Mouse (Mus musculus) layer of hippocampus, postnatal 36 days (tissue): ENCODE data around the gene Gse1. TPM values are rescaled to one million over a fixed set of nuclear protein-coding genes. Genes with fewer than 3 reads are reported as not detected.

Source experiments
- DNase-seq, 2 experiments: peaks; one replicate each; pipeline ENCODE4 v3.0.0; 2022
- total RNA-seq, 2 experiments: library from RNA; stranded (reverse); gene quantifications; 2 replicates each; pipeline ENCODE4 v1.2.3; 2021

Gse1 gene
- total RNA-seq, 2 experiments from 2014 or later, result 147 to 155 TPM

DNA sequence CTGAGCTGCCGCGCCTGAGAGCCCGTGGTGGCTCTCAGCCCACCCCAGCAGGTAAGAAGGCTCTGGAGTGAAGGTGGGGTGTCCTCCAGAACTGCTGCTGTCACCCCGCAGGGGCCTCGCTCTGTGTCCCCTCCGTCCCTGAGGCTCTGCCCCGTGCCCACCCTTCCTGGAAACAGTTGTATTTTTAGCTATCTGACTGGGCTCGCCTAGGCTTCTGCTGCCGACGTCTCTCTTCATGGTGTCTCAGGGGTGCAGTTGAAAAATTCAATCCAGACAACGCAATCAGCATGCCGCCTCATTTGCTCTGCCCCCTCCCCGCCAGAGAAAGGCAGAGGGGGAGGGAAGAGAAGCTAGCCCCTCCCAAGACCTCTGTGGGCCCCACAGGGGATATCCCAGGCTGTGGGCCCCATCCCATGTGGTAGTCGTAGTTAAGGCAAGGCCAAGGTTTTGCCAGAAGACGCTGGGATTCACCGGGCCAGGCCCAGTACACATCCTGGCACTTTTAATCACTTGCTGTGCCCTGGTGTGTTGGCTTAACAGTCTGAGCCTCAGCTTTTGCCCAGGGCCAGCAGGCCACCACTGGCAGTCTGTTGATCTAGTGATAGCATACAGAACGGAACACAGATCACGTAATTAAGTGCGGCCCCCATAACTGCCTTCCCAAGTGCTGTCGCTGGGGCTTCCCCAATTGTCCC lies 328.1 kb downstream of the Gse1 start:
- DNase-seq, result no peak

- DNase-seq, result peak; percentile 89 to 91
These were observed 329.1 kb downstream of the Gse1 start for GRCm38 (mm10) chr8:120557170-120557965.

DNA sequence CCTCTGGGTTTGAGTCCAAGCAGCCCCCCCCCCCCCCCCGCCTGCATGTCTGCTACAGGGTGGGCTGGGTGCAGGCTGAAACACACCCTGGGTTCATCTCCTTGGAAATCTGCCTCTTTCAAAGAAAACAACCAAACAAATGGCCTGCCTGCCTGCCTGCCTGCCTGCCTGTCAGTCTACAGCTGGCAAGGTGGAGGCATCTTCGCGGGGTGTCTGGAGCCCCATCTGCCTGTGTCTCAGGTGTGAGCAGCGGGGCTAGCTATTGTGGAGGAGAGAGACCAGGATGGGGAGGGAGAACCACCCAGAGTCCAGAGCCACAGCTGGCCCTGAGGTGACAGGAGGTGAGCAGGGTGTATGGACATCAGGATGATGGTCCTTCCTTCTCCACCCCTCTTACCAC lies 329.9 kb downstream of the Gse1 start:
- DNase-seq, result no peak

GRCm38 (mm10) chr8:120559654-120560053 lies 331.4 kb downstream of the Gse1 start:
- DNase-seq, result peak in 1 of 2 experiments; percentile 55

DNA sequence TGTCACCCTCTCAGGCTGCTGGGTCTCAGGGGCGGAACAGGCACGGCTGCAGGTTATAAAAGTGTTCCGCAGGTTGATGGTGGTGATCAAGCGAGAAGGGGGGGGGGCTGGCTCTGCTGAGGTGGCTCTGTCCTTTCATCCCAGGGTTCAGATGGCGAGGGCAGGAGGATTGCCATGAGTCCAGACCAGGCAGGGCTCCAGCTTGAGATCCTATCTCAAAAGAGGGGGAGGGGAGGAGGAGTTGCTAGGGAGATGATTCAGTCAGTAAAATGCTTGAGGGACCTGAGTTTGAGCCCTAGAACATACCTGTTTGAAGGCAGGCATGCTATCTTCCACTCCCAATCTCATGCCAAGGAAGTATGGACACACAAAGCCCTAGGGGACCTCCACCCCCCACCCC lies 332.3 kb downstream of the Gse1 start:
- DNase-seq, result no peak

DNA sequence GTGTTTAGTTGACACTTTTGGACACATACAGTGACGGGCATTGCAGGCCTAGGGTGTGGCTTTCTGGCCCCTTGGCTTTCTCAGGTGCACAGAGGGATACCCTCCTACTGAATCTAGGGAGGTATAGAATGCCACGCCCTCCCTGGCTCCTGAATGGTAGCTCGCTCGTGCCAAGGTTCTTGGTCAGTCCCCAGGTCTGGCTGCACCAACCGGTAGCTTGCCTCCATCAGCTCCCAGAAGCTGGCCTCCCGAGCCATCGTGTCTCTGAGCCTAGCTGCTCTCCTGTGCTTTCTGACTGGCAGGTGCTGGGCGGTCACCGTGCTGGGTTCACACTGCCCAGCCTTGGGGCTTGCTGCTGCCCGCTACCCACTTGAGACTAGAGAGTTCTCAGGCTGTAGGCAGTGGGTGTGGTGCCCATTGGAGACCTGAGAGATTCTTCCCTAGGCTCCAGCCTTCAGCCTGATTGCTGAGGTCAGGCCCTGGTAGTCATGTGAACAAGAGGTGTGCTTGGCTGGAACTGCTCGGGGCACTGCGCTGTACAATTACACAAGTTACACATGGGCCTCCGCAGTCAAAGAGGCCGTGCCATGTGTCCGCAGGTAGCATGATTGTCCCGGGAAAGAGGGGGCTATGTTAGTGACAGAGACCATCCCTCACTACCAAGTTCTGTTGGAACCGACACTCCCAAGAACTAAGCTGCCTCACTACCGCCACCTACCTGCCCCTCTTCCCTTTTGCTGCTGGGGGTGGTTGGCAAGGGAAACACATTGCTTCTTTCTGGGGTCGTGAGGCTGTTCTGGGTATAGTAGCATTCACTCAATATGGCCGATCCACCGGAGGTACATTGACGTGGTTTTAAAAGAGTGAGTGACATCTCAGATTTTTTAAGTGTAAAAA lies 333.5 kb downstream of the Gse1 start:
- DNase-seq, result no peak

GRCm38 (mm10) chr8:120562680-120563347 lies 334.6 kb downstream of the Gse1 start:
- DNase-seq, result no peak

DNA sequence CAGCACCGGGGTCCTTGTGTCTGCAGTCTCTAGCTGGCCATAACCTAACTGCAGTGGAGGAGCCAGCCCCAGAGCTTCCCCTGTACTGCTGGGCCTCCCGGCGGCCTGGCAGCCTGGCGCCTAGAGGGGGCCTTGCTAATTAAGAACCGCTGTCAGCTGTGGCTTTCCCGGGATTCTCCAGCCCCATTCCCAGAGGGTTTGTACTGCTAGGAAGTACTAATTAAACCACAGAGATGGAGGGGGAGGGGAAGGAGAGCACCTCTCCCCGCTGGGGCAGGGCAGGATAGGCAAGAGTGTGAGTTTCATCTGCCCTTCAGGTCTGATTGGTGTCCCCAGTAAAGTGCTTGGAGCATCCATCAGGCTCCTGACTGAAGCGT lies 335.1 kb downstream of the Gse1 start:
- DNase-seq, result no peak

- DNase-seq, result peak in 1 of 2 experiments; percentile 68
These were observed 335.9 kb downstream of the Gse1 start for GRCm38 (mm10) chr8:120563851-120564837.

- no peak for DNase-seq
These were observed 337.0 kb downstream of the Gse1 start for GRCm38 (mm10) chr8:120565151-120565711.

DNA sequence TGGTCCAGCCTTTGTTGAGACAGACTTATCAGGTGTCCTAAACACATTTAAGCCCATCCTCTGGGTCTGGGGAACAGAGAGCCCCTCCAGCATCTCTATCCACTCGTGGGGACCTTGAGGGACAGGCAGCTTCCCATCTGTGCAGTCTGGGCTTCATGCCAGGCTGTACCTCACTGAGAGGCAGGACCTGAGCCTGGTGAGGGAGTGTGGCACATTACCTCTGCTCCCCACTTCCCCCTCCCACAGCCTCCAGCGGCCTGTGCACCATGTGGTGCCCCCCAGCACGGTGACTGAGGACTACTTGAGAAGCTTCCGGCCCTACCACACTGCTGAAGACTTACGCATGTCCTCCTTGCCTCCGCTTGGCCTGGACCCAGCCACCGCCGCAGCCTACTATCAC lies 338.4 kb downstream of the Gse1 start:
- no peak for DNase-seq

- no peak for DNase-seq
These were observed 339.5 kb downstream of the Gse1 start for GRCm38 (mm10) chr8:120567731-120568130.

GRCm38 (mm10) chr8:120568164-120568798 lies 340.0 kb downstream of the Gse1 start:
- no peak for DNase-seq

DNA sequence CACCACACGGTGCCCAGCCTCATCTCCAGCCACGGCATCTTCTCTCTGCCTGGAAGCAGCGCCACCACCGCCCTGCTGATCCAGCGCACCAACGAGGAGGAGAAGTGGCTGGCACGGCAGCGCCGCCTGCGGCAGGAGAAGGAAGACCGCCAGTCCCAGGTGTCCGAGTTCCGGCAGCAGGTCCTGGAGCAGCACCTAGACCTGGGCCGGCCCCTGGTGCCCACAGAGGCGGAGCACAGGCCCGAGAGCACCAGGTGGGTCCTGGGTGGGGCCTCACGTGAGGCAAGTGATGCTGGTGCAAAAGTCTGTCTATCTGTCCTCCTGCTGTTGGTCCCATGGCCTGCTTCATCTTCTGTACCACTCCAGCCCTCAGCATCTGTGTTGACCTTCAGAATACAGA lies 340.9 kb downstream of the Gse1 start:
- no peak for DNase-seq

DNA sequence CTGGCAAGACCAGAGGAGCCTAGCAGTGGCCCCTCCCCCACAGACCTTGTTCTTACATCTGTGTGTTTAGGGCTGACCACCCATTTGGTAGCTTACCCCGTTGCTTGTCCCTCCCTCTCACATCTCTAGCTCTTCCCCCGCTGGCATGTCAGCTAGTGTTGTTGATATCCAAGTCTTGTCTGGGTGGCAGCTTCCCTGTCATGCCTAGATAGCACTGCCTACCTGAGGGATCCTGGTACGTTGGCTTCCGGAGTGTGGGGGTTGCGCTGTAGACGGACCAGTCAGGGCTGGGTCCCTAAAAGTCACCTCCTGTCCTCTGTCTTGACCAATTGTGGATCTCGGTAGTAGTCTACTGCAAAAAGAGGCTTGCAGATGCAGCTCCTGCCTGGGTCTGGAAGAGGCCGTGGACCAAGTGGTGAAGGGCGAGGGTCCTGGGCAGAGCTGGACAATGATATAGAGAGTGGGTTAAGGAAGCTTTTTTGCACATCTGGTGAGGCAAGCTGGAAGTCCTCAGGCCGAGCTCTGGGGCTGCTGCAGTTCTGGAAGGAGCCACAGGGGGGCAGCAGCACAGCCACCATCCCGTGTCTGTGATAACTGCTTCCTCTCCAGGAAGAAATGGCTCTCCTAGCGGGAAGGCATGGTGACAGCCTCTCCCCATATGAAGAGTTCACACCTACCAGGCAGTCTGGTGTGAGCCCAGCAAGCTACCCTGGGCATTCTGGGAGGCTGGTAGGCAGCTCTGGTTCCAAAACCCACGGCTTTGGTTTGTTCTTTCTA lies 341.9 kb downstream of the Gse1 start:
- peak; percentile 78 to 79 for DNase-seq

- DNase-seq, result no peak
These were observed 343.3 kb downstream of the Gse1 start for GRCm38 (mm10) chr8:120571561-120571960.

DNA sequence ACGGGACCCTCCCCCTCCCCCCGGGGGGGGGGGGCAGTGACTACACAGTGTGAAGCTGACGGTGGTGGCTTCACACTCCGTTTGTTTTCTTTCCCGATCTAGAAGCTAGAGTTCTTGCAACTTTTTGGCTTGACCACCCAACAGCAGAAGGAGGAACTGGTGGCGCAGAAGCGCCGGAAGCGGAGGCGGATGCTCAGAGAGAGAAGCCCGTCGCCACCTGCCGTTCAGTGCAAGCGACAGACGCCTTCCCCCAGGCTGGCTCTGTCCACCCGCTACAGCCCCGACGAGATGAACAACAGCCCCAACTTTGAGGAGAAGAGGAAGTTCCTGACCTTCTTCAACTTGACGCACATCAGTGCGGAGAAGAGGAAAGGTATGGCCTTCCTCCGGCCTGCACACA lies 344.3 kb downstream of the Gse1 start:
- peak; percentile 77 to 81 for DNase-seq

DNA sequence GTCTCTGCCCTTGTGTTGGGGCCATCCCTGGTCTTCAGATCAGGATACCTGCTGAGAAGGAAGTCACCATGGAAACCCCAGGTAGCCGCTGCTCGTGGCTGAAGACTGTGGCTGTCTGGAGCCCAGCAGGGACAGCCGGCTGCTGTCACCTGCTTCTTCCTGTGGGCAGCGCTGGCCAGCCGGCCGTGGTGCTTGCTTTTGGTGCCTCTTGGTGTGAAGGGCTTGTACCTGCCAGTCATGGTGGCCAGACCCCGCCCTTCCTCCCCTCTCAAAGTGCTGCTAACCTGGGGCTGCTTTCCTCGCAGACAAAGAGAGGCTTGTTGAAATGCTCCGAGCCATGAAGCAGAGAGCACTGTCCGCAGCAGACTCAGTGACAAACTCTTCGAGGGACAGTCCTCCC lies 345.6 kb downstream of the Gse1 start:
- no peak for DNase-seq

DNA sequence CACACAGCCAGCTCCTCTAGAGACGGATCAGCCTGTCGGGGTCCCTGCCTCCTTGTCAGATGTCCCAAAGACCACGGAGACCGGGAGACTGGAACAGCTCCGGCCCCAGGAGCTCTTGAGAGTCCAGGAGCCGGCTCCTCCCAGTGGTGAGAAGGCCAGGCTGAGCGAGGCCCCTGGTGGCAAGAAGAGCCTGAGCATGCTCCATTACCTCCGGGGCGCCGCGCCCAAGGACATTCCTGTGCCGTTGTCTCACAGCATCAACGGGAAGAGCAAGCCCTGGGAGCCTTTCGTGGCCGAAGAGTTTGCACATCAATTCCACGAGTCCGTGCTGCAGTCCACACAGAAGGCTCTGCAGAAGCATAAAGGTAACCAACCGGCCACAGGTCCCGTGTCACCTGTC lies 346.7 kb downstream of the Gse1 start:
- no peak for DNase-seq
